Mouse (Mus musculus): ENCODE results near the gene F3.

The F3 gene

GRCm38 (mm10) chr3:121707106-121707505, 16.2 kb upstream of the F3 start:
- CTCF ChIA-PET, result no interaction called here

- CTCF ChIA-PET, result no interaction called here
Observed at GRCm38 (mm10) chr3:121710894-121711531, 12.3 kb upstream of the F3 start.

GRCm38 (mm10) chr3:121712222-121712621, 11.1 kb upstream of the F3 start:
- CTCF ChIA-PET, result no interaction called here

GRCm38 (mm10) chr3:121713151-121713701, 10.1 kb upstream of the F3 start:
- CTCF ChIA-PET, result no interaction called here

GRCm38 (mm10) chr3:121713816-121714215, 9.5 kb upstream of the F3 start:
- CTCF ChIA-PET, result no interaction called here

- CTCF ChIA-PET, result no interaction called here
Observed at GRCm38 (mm10) chr3:121714461-121714860, 8.9 kb upstream of the F3 start.

GRCm38 (mm10) chr3:121715336-121715735, 8.0 kb upstream of the F3 start:
- CTCF ChIA-PET, result no interaction called here

- CTCF ChIA-PET, result no interaction called here
Observed at GRCm38 (mm10) chr3:121715741-121716459, 7.4 kb upstream of the F3 start.

- CTCF ChIA-PET, result interaction anchor here (0.5 kb wide), 1 partner anchor 50 kb away, joined by 12 read pairs; no protein-coding TSS in a partner anchor
Observed at GRCm38 (mm10) chr3:121716480-121716879, 6.9 kb upstream of the F3 start.

- CTCF ChIA-PET, result no interaction called here
Observed at GRCm38 (mm10) chr3:121718679-121719078, 4.7 kb upstream of the F3 start.

- CTCF ChIA-PET, result no interaction called here
Observed at GRCm38 (mm10) chr3:121719701-121720100, 3.6 kb upstream of the F3 start.

- CTCF ChIA-PET, result no interaction called here
Observed at GRCm38 (mm10) chr3:121720801-121721690, 2.3 kb upstream of the F3 start.

- CTCF ChIA-PET, result no interaction called here
Observed at GRCm38 (mm10) chr3:121721691-121722070, 1.7 kb upstream of the F3 start.

GRCm38 (mm10) chr3:121723968-121724524, 709 bp downstream of the F3 start:
- CTCF ChIA-PET, result no interaction called here

GRCm38 (mm10) chr3:121724553-121724952, 1.2 kb downstream of the F3 start:
- CTCF ChIA-PET, result interaction anchor here (0.7 kb wide), 1 partner anchor 388 kb away, joined by 3 read pairs; no protein-coding TSS in a partner anchor

- CTCF ChIA-PET, result no interaction called here
Observed at GRCm38 (mm10) chr3:121725651-121726050, 2.3 kb downstream of the F3 start.

GRCm38 (mm10) chr3:121729678-121730077, 6.3 kb downstream of the F3 start:
- CTCF ChIA-PET, result interaction anchor here (0.7 kb wide), 1 partner anchor 1161 kb away, joined by 3 read pairs; no protein-coding TSS in a partner anchor

- CTCF ChIA-PET, result no interaction called here
Observed at GRCm38 (mm10) chr3:121735542-121735941, 12.2 kb downstream of the F3 start.

- CTCF ChIA-PET, result interaction anchor here (0.6 to 0.8 kb wide), 3 partner anchors 196 to 643 kb away, joined by 5 to 6 read pairs (median 6); no protein-coding TSS in a partner anchor
Observed at GRCm38 (mm10) chr3:121736025-121736744, 12.8 kb downstream of the F3 start.

- CTCF ChIA-PET, result interaction anchor here (0.5 to 0.8 kb wide), 4 partner anchors 150 to 556 kb away, joined by 3 to 6 read pairs (median 4); no protein-coding TSS in a partner anchor
Observed at GRCm38 (mm10) chr3:121737453-121737852, 14.1 kb downstream of the F3 start.

GRCm38 (mm10) chr3:121737901-121738300, 14.6 kb downstream of the F3 start:
- CTCF ChIA-PET, result interaction anchor here (0.5 to 0.6 kb wide), 2 partner anchors 149 to 443 kb away, joined by 3 to 5 read pairs; no protein-coding TSS in a partner anchor
